Mouse (Mus musculus): ENCODE measurements at regions not wholly inside any gene's neighbourhood (a gene's known extent, or its start where the extent isn't known, plus 50 kb on each side); places are given as distances from the start of the nearest gene placed in this dataset.
A peak's percentile ranks its signal among the peaks of the same experiment; 100 is the strongest.

DNA sequence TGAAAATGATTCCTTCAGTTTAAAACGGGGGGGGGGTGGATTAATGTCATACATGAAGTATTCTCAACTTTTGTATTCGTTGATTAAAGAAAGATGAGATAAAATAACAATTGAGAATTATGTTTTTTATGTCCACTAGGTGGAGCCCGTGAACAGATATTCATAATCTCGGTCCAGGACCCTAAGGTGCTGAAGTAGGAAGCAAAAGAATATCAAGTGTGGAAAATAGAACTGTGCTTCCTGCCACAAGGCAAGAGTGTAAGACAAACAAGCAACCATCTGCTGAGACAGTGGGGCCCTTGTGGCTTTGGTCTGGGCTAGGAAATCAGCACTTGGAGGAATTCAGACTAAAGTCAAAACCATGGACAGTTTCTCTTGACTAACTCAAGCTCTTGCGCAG lies 50.9 kb upstream of the Kap start:
- ATAC-seq (ENCODE audit: extremely low read depth, insufficient number of reproducible peaks, low FRiP score, poor library complexity, severe bottlenecking) = no peak

DNA sequence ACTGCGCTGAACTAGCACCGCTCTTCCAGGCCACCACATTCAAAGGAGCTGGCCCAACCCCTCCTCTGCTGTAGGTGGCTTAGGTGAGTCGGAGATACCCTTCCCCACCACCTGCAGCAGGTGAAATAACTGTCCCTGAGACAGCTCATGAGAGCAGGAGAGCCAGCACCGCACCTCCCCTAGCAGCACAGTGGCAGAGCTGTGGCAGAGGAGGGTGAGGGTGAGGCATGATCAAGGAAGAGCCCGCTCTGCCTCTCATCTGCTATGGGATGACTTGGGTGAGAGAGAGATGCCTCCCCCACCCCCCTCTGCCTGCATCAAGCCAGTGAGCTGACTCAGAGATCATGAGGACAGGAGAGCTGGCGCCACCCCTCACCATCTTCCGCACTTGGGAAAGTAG lies 81.1 kb upstream of the Kap start:
- no peak for ATAC-seq (ENCODE audit: extremely low read depth, insufficient number of reproducible peaks, low FRiP score, poor library complexity, severe bottlenecking)

DNA sequence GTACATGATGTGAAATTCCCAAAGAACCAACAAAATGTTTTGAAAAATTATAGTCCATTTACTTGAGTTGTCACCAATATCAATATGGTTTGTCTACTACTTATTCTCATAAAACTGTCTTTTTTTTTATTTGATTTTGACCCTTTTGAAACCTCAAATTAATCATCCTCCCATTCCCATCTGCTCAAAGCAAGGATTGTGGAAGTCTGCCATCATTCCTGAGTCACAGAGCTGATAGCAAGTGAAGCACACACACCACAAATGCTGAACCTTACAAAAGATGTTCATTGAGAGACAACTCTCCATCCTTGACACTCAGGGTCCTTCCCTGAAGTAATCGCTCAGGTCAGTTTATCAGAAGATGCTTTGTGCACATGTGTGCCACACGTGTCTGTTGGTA lies 82.1 kb upstream of the Kap start:
- ATAC-seq (ENCODE audit: extremely low read depth, insufficient number of reproducible peaks, low FRiP score, poor library complexity, severe bottlenecking) = no peak

GRCm38 (mm10) chr6:133959902-133960634 lies 75.4 kb upstream of the Etv6 start:
- ATAC-seq (ENCODE audit: extremely low read depth, insufficient number of reproducible peaks, low FRiP score, poor library complexity, severe bottlenecking) = no peak

DNA sequence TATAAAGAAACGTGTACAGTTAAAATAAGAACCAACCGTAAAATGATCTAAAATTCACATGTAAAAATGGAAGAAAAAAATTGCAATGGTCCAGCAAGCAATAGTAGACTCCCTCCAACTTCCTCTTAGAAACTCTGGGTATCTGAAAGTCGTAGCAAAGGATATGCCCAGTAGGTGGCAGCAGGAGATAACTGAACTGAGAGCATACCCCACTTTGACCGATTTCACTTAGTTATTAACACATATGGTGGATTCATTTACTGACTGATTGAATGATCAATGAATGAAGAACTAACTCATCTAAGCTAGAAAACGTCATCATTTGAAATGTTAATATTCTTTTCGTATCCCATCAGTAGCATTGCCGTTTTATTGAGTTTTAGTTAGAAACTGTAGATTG lies 74.8 kb upstream of the Etv6 start:
- ATAC-seq (ENCODE audit: extremely low read depth, insufficient number of reproducible peaks, low FRiP score, poor library complexity, severe bottlenecking) = peak; percentile 97

DNA sequence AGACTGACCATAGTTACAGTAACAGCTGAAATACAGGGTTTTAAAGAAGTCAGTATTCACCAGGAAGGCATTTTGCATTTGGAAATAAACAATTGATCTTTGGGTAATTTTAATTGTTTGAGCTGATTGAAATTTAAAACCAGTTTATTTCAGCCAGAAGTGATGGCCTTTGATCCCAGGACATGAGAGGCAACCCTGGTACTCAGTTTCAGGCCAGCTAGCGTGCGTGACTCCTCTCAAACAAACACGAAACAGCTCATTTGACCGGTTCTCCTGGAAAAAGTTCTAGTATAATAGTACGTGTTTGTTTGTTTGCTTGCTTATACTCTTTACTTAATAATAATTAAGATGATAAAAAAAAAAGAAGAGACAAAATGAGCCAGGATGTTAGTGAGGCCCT lies 72.9 kb upstream of the Etv6 start:
- ATAC-seq (ENCODE audit: extremely low read depth, insufficient number of reproducible peaks, low FRiP score, poor library complexity, severe bottlenecking) = no peak

GRCm38 (mm10) chr6:133963264-133963663 lies 72.2 kb upstream of the Etv6 start:
- no peak for ATAC-seq (ENCODE audit: extremely low read depth, insufficient number of reproducible peaks, low FRiP score, poor library complexity, severe bottlenecking)

DNA sequence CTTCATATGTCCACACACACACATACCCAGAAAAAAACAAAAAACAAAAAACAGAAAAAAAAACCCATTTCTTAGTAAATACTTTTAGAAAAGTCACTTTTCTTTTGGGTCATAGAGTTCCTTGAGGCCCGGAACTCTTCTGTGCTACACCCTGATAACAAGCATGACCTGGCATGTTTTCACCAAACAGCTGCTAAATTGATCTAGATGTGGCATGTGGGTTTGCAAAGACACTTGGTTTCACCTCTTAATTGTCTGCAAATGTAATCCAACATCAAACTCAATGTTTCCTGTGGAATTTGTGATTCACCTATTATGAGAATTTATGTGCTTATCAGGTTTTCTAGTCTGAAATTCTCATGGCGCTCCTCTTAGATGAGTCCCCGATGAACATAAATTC lies 68.2 kb upstream of the Etv6 start:
- no peak for ATAC-seq (ENCODE audit: extremely low read depth, insufficient number of reproducible peaks, low FRiP score, poor library complexity, severe bottlenecking)

DNA sequence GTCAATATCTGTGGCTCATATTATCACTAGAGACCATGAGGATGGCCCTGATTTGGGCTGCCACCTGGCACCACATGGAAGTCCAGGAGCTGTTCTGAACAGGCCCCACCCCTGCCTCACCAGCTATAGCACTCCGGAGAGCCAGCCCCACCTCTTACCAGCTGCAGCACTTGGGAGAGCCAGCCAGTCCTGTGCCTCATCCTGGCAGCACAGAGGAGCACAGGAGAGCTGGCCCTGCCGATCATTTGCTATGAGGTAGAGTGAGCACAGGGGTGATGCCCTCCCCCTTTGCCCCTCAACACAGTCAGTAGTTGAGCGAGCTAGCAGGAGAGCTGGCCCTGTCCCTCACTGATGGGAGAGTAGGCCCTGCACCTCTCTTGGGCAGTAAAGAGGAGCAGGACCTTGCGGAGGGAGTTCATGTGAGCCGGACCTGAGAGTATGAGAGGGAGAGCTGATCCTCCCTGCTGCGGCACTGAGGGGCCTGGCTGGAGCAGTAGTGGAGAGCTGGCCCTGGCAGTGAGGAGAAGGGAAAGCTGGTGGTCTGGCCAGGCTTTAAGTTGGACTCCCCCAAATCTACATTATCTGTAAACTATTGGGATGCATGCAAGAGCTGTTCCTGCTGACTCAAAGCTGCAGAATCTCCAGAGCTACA lies 63.3 kb upstream of the Etv6 start:
- no peak for ATAC-seq (ENCODE audit: extremely low read depth, insufficient number of reproducible peaks, low FRiP score, poor library complexity, severe bottlenecking)

GRCm38 (mm10) chr6:133973205-133973838 lies 62.2 kb upstream of the Etv6 start:
- ATAC-seq (ENCODE audit: extremely low read depth, insufficient number of reproducible peaks, low FRiP score, poor library complexity, severe bottlenecking) = no peak

- no peak for ATAC-seq (ENCODE audit: extremely low read depth, insufficient number of reproducible peaks, low FRiP score, poor library complexity, severe bottlenecking)
These were observed 59.5 kb upstream of the Etv6 start for GRCm38 (mm10) chr6:133975951-133976350.

GRCm38 (mm10) chr6:133976854-133977253 lies 58.6 kb upstream of the Etv6 start:
- no peak for ATAC-seq (ENCODE audit: extremely low read depth, insufficient number of reproducible peaks, low FRiP score, poor library complexity, severe bottlenecking)

- no peak for ATAC-seq (ENCODE audit: extremely low read depth, insufficient number of reproducible peaks, low FRiP score, poor library complexity, severe bottlenecking)
These were observed 51.5 kb upstream of the Etv6 start for GRCm38 (mm10) chr6:133983804-133984514.

DNA sequence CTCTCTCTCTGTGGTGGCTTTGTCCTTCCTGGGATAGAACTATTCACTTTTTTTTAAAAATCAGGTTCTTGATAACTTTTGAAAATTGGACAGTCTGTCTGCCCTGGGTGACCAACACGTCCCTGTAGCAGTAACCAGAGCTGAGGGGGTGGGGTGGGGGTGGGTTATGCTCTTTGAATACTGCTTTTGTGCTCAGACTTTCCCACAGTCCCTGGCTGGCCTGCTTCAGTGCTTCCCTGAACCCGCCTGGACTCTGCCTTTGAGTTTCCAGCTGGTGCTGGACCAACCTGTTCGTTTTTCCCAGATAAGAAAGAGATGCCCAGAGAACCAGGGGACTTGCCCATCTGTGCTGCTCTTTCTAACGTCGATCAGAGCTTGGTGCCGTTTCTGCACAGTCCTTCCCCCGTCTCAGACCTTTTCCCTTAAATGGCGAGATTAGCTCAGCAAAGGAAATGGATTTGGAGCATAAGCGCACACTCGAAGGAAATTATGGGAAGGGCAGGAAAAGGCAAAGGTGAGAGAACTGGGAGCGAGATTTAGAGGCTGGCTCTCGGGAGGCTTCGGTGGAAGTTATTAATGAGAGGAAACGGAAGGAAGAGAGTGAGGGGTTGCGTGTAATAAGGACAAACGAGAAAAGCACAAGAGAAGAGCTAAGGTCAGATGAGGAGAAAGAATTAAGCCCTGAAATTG lies 50.7 kb upstream of the Etv6 start:
- ATAC-seq (ENCODE audit: extremely low read depth, insufficient number of reproducible peaks, low FRiP score, poor library complexity, severe bottlenecking) = no peak

All from neutrophil, adult 5-6 weeks (primary cell).